ENCODE assay signal across 14 mouse cellular contexts in genomic region chr6:99377131-99377530, GRCm38 (mm10).
A peak's percentile ranks its signal among the peaks of the same experiment; 100 is the strongest.
DNase-seq lines count a peak whose midpoint lies in the region; ATAC-seq and TF ChIP-seq lines count a peak whose summit lies in the region.
"Had no signal": no experiment of that assay in that cellular context is flagged by ENCODE, and none has a peak within 500 bp of the region (broad histone marks: within the 10 kb centered on the region; RNA-seq: fewer than 3 reads in every experiment).

No protein-coding gene starts in this region.

- no peak overlapping the region for H3K4me3 ChIP-seq in heart, embryonic 11.5 days (ENCODE audit: low read depth, low read length)
- H3K4me3 ChIP-seq: embryonic facial prominence, embryonic 13.5 days; megakaryocyte, embryonic 14.5 days had no signal

- H3K4me2 ChIP-seq in heart, embryonic 11.5 days: no peak overlapping the region
- H3K4me2 ChIP-seq: embryonic facial prominence, embryonic 13.5 days had no signal

- 0 out of 2 replicates have a peak overlapping the region, but pooled peaks have one; percentile 15 for H3K27ac ChIP-seq in heart, embryonic 11.5 days (ENCODE audit: low read depth, low read length)
- H3K27ac ChIP-seq: embryonic facial prominence, embryonic 13.5 days; liver, embryonic 14.5 days; stomach, postnatal 0 days had no signal

- no peak for ATAC-seq in heart, embryonic 11.5 days (replicated peaks; ENCODE audit: insufficient number of reproducible peaks, low FRiP score, low TSS enrichment)
- ATAC-seq: hindbrain, embryonic 16.5 days had no signal

- no peak for TF ChIP-seq POLR2A in brain, embryonic 14.5 days (IDR thresholded peaks at IDR 0.05; ENCODE audit: borderline replicate concordance, extremely low read depth, insufficient read depth, insufficient read length, poor library complexity, severe bottlenecking)

- no peak for TF ChIP-seq CTCF in brain, embryonic 14.5 days (IDR thresholded peaks at IDR 0.05; ENCODE audit: borderline replicate concordance, extremely low read depth, insufficient read depth, insufficient read length)

- H3K4me1 ChIP-seq in heart, embryonic 11.5 days (ENCODE audit: control insufficient read depth, insufficient read depth, low read length): peaks cover 29% of the 10 kb centered on the region

- DNase-seq in heart, postnatal 36 days: no peak
- DNase-seq in left cerebral cortex, postnatal 4 days: peak; percentile 21
- no peak for DNase-seq in left cerebral cortex, adult 9 months (ENCODE audit: low spot score in 2 of 2)
- peak; percentile 70 for DNase-seq in brain, embryonic 14.5 days (ENCODE audit: low read depth)
- peak; percentile 24 to 26 for DNase-seq in cerebellum, postnatal 36 days
- DNase-seq in frontal cortex, postnatal 36 days (ENCODE audit: low spot score in 2 of 2): no peak
- no peak for DNase-seq in adrenal gland, postnatal 4 days (ENCODE audit: low spot score in 2 of 2)

- 55% methylated on average over 2 of the region's 2 CpGs for WGBS in heart, embryonic 11.5 days (ENCODE audit: insufficient replicate concordance)

- H3K27me3 ChIP-seq in heart, embryonic 11.5 days (ENCODE audit: control insufficient read depth, insufficient read depth, low read length): no peaks in the 10 kb centered on the region
- H3K27me3 ChIP-seq: CH12.LX; embryonic facial prominence, embryonic 13.5 days; megakaryocyte, embryonic 14.5 days had no signal

- H3K36me3 ChIP-seq in heart, embryonic 11.5 days (ENCODE audit: control insufficient read depth, insufficient read depth, low read length): no peaks in the 10 kb centered on the region
- H3K36me3 ChIP-seq: embryonic facial prominence, embryonic 13.5 days had no signal

- intact Hi-C loops in heart, postnatal 36 days (cut with DNase I): no loop called here
- intact Hi-C loops in left cerebral cortex, postnatal 4 days (cut with DNase I): no loop called here

- H3K9me3 ChIP-seq in heart, embryonic 11.5 days (replicated peaks; ENCODE audit: control insufficient read depth, low read length): no peaks in the 10 kb centered on the region
- H3K9me3 ChIP-seq: embryonic facial prominence, embryonic 13.5 days had no signal

- no peak overlapping the region for H3K9ac ChIP-seq in heart, embryonic 11.5 days (ENCODE audit: low read depth, low read length)
- H3K9ac ChIP-seq: embryonic facial prominence, embryonic 13.5 days; liver, embryonic 14.5 days had no signal

Comparison
In these comparisons a context has a peak if more than half of its experiments do, and no peak if none do; other contexts are left out.
1. DNase-seq: peak in left cerebral cortex, postnatal 4 days (single experiment), brain, embryonic 14.5 days (single experiment) and cerebellum, postnatal 36 days (2 of 2); none in heart, postnatal 36 days (0 of 2), left cerebral cortex, adult 9 months (0 of 2), frontal cortex, postnatal 36 days (0 of 2) and adrenal gland, postnatal 4 days (0 of 2).